Mouse (Mus musculus) liver, embryonic 11.5 days (tissue): Measurements from ENCODE around the gene Frmd6. TPM values are rescaled to one million over a fixed set of nuclear protein-coding genes. Genes with fewer than 3 reads are reported as not detected.
A peak's percentile ranks its signal among the peaks of the same experiment; 100 is the strongest.

Source experiments
- ATAC-seq: fragments of 200-750 bp; cut with Nextera tagmentation; replicated peaks from 2 replicates; pipeline ENCODE4 v1.8.0; 2017; ENCODE audit warnings: moderate number of reproducible peaks, mild to moderate bottlenecking, moderate TSS enrichment, moderate library complexity; ENCODE audit not compliant: low FRiP score
- DNase-seq: peaks from one replicate; pipeline ENCODE4 v3.0.0-alpha.2; 2017; ENCODE audit warnings: low spot score
- H3K27ac ChIP-seq: fragments of 300-500 bp; sonication (generic); 2 replicates; pipeline ENCODE4 v1.5.1; 2014; ENCODE audit warnings: mild to moderate bottlenecking, low read depth, low read length, control low read depth
- H3K27me3 ChIP-seq: fragments of 300-500 bp; sonication (generic); replicated peaks from 2 replicates; pipeline ENCODE4 v1.6.1; 2014; ENCODE audit warnings: low read length, mixed read lengths; ENCODE audit not compliant: control insufficient read depth, insufficient read depth
- H3K36me3 ChIP-seq: fragments of 300-500 bp; sonication (generic); 2 replicates; pipeline ENCODE4 v1.6.1; 2014; ENCODE audit warnings: mild to moderate bottlenecking, low read length, moderate library complexity, mixed read lengths; ENCODE audit not compliant: control insufficient read depth, insufficient read depth
- H3K4me1 ChIP-seq: fragments of 300-500 bp; sonication (generic); replicated peaks from 2 replicates; pipeline ENCODE4 v1.6.1; 2014; ENCODE audit warnings: low read length, mixed read lengths; ENCODE audit not compliant: control insufficient read depth, insufficient read depth
- H3K4me2 ChIP-seq: fragments of 300-500 bp; sonication (generic); 2 replicates; pipeline ENCODE4 v1.6.1; 2014; ENCODE audit warnings: mild to moderate bottlenecking, control low read depth, moderate library complexity
- H3K4me3 ChIP-seq: fragments of 300-500 bp; sonication (generic); 2 replicates; pipeline ENCODE4 v1.5.1; 2014; ENCODE audit warnings: low read depth, low read length, control low read depth
- H3K9ac ChIP-seq: fragments of 300-500 bp; sonication (generic); 2 replicates; pipeline ENCODE4 v1.6.1; 2014; ENCODE audit warnings: low read depth, low read length, control low read depth
- H3K9me3 ChIP-seq: fragments of 300-500 bp; sonication (generic); 2 replicates; pipeline ENCODE4 v1.6.1; 2016; ENCODE audit warnings: low read length, inconsistent platforms, mixed read lengths; ENCODE audit not compliant: control insufficient read depth
- WGBS: fragments of 180-500 bp; shearing (Covaris S2); extraction: QIAGEN DNeasy Blood & Tissue Kit; methylation state at CpG from one replicate; pipeline ENCODE4 v1.1.7; 2014; 5-methylcytosine and 5-hydroxymethylcytosine counted together
- polyA plus RNA-seq: library from polyadenylated mRNA; unstranded; fragments of >200 nt; fragmentation: Nextera tagmentation; extraction: Ambion mirVana; gene quantifications from 2 replicates; pipeline ENCODE4 v1.2.1, GENCODE M21; 2014

The Frmd6 gene
- polyA plus RNA-seq, 1 experiment from 2014 or later = 9.7 TPM

DNA sequence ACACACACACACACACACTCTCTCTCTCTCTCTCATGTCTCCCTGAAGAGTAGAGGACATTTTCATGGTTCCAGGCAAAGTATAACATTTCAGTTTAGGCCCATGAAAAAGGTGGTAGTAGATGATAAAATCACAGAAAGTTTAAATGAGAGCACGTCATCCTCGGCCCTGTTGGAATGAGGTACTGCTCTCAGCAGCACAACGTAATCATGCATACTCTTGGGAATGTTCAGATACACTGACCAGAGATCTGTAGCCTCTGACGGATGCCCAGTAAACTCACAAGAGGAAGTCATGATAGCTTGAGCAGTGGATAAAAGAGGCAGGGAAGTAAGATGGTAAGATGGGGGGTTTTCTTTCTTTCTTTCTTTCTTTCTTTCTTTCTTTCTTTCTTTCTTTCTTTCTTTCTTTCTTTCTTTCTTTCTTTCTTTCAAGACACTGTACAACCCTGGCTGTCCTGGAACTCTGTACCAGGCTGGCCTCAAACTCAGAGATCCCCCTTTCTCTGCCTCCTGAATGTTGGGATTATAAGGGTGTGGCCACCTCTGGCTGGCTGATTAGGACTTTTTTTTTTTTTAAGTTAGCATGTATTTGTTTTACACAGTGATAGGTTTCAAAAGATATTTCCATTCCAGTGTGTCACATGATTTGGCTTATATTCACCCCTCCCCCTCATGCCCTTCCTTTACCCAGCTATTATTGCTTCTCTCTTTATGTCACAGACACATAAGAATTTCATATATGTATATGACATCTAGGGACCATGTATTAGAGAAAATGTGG is 7.1 kb downstream of the Frmd6 start:
- Histone ChIP-seq H3K4me3 (no peak overlapping the region), H3K27me3 (no peaks in the 10 kb centered on the region), H3K4me1 (peaks cover 12% of the 10 kb centered on the region), H3K9me3 (no peaks in the 10 kb centered on the region), H3K36me3 (no peaks in the 10 kb centered on the region), H3K4me2 (no peak overlapping the region), H3K27ac (no peak overlapping the region), H3K9ac (no peak overlapping the region)
- DNase-seq (no peak), ATAC-seq (peak; percentile 51)
- 38% methylated on average over 4 of the region's 4 CpGs for WGBS

DNA sequence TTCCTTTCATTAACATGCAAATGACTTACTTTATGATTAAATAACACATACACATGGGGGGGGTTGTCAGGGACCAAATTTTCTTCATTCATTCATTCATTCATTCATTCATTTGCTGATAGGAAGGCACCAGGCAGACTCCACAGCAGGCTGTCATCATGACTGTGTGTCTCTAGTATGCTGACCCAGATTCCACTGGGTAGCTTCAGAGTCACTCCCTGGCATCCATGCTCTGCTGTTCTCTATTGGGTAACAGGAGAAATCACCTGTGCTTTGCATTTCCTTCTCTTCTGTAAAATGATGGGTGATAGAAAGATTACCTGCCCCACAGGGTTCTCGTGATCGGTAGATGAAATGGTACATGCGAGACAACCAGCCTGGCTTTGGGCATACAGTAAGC is 7.7 kb downstream of the Frmd6 start:
- 75% methylated on average over 3 of the region's 3 CpGs for WGBS
- Histone ChIP-seq H3K4me3 (no peak overlapping the region), H3K4me1 (peaks cover 10% of the 10 kb centered on the region)

GRCm38 (mm10) chr12:70834043-70834442 is 8.7 kb downstream of the Frmd6 start:
- Histone ChIP-seq H3K36me3 (no peaks in the 10 kb centered on the region), H3K4me1 (peaks cover 10% of the 10 kb centered on the region), H3K27ac (no peak overlapping the region), H3K27me3 (no peaks in the 10 kb centered on the region), H3K4me2 (no peak overlapping the region), H3K9me3 (no peaks in the 10 kb centered on the region), H3K9ac (no peak overlapping the region), H3K4me3 (no peak overlapping the region)
- 74% methylated on average over 4 of the region's 4 CpGs for WGBS
- ATAC-seq = no peak
- no peak for DNase-seq

More for the DNA sequence above, 7.7 kb downstream of the Frmd6 start:
- Histone ChIP-seq H3K27ac (no peak overlapping the region), H3K9me3 (no peaks in the 10 kb centered on the region), H3K36me3 (no peaks in the 10 kb centered on the region), H3K9ac (no peak overlapping the region), H3K4me2 (no peak overlapping the region), H3K27me3 (no peaks in the 10 kb centered on the region)
- DNase-seq = no peak
- ATAC-seq = no peak

- H3K9ac ChIP-seq = no peak overlapping the region
- WGBS = 72% methylated on average over 5 of the region's 5 CpGs
Observed at GRCm38 (mm10) chr12:70835004-70835403, 9.7 kb downstream of the Frmd6 start.

GRCm38 (mm10) chr12:70837792-70838321 is 12.5 kb downstream of the Frmd6 start:
- Histone ChIP-seq H3K27ac (no peak overlapping the region), H3K4me3 (no peak overlapping the region), H3K36me3 (no peaks in the 10 kb centered on the region), H3K27me3 (no peaks in the 10 kb centered on the region), H3K4me2 (no peak overlapping the region), H3K9ac (no peak overlapping the region), H3K9me3 (peaks cover 2% of the 10 kb centered on the region; the same call in 1 of the 2 replicates), H3K4me1 (peaks cover 8% of the 10 kb centered on the region)
- WGBS = 81% methylated on average over 12 of the region's 12 CpGs
- no peak for ATAC-seq
- no peak for DNase-seq

More at GRCm38 (mm10) chr12:70835004-70835403, 9.7 kb downstream of the Frmd6 start:
- Histone ChIP-seq H3K4me2 (no peak overlapping the region), H3K9me3 (no peaks in the 10 kb centered on the region), H3K36me3 (no peaks in the 10 kb centered on the region), H3K4me3 (no peak overlapping the region), H3K27me3 (no peaks in the 10 kb centered on the region), H3K27ac (no peak overlapping the region), H3K4me1 (peaks cover 10% of the 10 kb centered on the region)
- no peak for DNase-seq
- no peak for ATAC-seq

DNA sequence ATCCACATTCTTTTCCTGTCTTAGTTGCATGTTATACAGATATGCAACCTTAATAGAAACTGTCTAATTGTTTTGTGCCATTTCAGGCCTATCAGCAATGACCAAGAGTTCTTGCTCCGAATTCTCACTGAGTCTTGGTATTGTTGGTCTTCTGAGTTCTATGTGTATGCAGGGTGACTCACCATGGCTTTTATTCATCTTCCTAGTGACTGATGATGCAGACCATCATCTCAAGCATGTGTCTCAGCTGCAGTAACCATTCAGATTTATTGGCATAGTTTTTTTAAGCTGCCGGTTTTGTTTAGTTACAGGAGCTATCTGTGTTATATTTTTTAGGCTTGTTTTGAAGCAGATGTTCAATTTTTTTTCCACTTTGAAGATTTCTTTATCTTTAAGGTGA is 20.1 kb downstream of the Frmd6 start:
- Histone ChIP-seq H3K4me1 (peaks cover 4% of the 10 kb centered on the region), H3K36me3 (no peaks in the 10 kb centered on the region), H3K4me2 (no peak overlapping the region), H3K9me3 (peaks cover 2% of the 10 kb centered on the region; the same call in 1 of the 2 replicates), H3K9ac (no peak overlapping the region), H3K4me3 (no peak overlapping the region), H3K27me3 (no peaks in the 10 kb centered on the region), H3K27ac (no peak overlapping the region)
- WGBS = 82% methylated on average over 2 of the region's 2 CpGs
- ATAC-seq (no peak), DNase-seq (no peak)

GRCm38 (mm10) chr12:70849024-70849423 is 23.7 kb downstream of the Frmd6 start:
- no peak overlapping the region for H3K27ac ChIP-seq
- 88% methylated on average over 9 of the region's 9 CpGs for WGBS
- DNase-seq = no peak
- no peaks in the 10 kb centered on the region for H3K27me3 ChIP-seq
- no peaks in the 10 kb centered on the region for H3K9me3 ChIP-seq
- H3K4me3 ChIP-seq = no peak overlapping the region
- no peak for ATAC-seq
- H3K9ac ChIP-seq = no peak overlapping the region
- H3K36me3 ChIP-seq = no peaks in the 10 kb centered on the region
- no peak overlapping the region for H3K4me2 ChIP-seq
- H3K4me1 ChIP-seq = peaks cover 5% of the 10 kb centered on the region; the same call in 1 of the 2 replicates

- Histone ChIP-seq H3K27me3 (no peaks in the 10 kb centered on the region), H3K4me1 (peaks cover 5% of the 10 kb centered on the region; the same call in 1 of the 2 replicates), H3K4me3 (no peak overlapping the region), H3K36me3 (no peaks in the 10 kb centered on the region), H3K9ac (no peak overlapping the region), H3K9me3 (no peaks in the 10 kb centered on the region), H3K4me2 (no peak overlapping the region), H3K27ac (no peak overlapping the region)
- WGBS = 82% methylated on average over 11 of the region's 11 CpGs
- no peak for ATAC-seq
- no peak for DNase-seq
Observed at GRCm38 (mm10) chr12:70849517-70850291, 24.4 kb downstream of the Frmd6 start.
